Mouse (Mus musculus) layer of hippocampus, postnatal 14 days (tissue): ENCODE measurements around the gene Rbpj. TPM values are rescaled to one million over a fixed set of nuclear protein-coding genes. Genes with fewer than 3 reads are reported as not detected.
"Not testable (repeated sequence)": the region's sequence is repeated elsewhere in the genome, so short reads cannot be mapped to it uniquely, and the experiment has no call there.

Experiments used
- DNase-seq, 2 experiments: peaks; one replicate each; pipeline ENCODE4 v3.0.0; 2021 to 2022; ENCODE audit warnings: low spot score in 2 of 2, mixed read lengths in 1 of 2
- total RNA-seq, 2 experiments: library from RNA; stranded (reverse); gene quantifications; 2 replicates each; pipeline ENCODE4 v1.2.3; 2021

The Rbpj gene
- total RNA-seq, 2 experiments from 2014 or later = 26.9 to 29.3 TPM

DNA sequence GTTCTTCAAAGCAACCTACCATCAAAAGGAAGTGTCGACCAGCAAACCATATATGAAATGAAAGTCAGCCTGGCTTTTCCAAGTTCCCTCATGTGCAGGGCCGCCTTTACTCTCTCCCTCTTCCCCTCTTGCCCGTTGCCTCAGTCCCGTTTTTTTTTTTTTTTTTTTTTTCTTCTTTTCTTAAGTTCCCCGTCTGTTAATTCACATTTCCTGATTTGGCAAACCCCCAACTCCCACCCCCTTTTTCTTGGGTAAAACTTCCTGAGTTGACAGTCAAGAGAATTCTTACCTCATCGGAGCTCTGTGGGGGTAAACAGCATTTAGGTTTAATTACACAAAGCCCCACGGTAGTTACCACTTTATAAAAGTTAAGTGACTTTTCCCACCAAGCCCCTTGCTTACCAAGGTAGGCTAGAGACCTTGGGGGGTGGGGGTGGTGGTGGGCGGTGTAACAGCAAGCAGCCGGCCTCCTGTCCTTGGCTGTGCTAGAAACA lies 81.1 kb downstream of the Rbpj start:
- no peak for DNase-seq

DNA sequence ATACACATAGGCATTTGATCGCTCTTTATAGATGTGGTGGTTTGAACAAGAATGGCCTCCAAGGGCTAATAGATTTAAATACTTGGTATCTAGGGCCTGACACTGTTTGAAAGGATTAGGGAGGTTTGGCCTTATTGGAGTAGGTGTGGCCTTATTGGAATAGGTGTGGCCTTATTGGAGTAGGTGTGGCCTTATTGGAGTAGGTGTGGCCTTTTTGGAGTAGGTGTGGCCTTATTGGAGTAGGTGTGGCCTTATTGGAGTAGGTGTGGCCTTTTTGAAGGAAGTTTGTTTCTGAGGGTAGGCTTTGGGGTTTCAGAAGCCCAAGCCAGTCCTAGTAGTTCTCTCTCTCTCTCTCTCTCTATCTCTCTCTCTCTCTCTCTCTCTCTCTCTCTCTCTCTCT lies 84.4 kb downstream of the Rbpj start:
- DNase-seq = not testable (repeated sequence)

DNA sequence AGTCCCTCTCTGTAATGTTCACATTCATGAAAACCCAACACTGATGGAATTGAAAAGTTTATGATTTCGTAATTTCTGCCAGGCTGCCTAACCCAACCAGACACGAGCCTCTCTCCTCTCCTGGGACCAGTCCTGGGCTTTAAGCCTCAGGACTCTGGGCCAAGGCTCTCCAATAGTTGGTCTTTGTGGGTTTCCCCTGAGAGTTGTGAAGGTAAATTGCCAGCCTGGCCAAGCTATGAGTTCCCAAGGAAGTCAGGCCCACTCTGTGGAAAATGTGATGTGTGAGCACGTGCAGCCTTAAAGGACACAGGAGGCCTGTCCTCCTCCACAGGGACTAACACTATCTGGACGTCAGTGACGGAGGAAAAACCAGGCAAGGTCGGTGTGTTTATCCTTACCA lies 85.4 kb downstream of the Rbpj start:
- DNase-seq = no peak

DNA sequence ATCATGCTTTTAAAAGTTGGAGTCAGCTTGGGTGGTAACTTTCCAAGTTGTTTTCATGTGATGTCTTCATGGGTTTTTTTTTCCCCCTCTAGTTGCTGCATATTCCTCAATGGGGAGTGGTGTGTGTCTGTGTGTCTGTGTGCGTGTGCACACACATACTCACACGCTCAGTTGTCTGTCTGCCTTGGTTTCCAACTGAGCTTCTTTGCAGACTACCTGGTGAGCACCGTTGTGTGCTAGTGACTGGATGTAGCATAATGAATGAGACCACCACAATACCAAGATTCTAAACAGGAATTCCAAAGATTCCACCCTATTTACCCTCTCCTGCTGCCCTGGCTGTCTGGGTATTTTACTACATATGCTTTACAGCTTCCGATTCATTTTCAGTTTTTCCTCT lies 86.0 kb downstream of the Rbpj start:
- DNase-seq = no peak

DNA sequence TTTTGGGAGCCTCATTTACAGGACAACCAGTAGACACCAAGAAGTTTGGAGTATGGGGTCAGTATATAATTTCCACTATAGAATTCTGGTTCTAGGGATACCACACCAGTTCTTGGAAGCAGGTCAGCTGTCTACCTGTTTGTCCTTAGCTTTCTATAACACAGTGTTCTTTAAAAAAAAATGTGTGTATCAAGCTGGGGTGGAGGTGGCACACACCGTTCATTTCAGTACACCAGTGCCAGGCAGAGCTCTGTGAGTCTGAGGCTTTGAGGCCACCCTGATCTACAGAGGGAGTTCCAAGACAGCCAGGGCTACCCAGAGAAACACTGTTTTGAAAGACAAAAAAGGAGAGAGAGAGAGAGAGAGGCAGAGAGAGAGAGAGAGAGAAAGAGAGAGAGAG lies 87.3 kb downstream of the Rbpj start:
- no peak for DNase-seq

DNA sequence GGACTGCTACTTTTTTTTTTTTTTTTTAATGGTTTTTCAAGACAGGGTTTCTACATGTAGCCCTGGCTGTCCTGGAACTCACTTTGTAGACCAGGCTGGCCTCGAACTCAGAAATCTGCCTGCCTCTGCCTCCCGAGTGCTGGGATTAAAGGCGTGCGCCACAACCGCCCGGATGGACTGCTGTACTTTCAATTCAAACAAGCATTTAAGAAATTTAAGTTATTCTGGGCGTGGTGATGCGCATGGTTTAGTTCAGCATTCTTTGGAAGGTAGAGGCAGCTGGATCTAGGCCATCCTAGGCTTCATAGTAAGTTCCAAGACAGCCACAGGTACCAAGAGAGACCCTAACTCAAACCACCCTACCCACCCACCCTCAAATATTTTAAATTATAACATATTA lies 88.2 kb downstream of the Rbpj start:
- DNase-seq = no peak

DNA sequence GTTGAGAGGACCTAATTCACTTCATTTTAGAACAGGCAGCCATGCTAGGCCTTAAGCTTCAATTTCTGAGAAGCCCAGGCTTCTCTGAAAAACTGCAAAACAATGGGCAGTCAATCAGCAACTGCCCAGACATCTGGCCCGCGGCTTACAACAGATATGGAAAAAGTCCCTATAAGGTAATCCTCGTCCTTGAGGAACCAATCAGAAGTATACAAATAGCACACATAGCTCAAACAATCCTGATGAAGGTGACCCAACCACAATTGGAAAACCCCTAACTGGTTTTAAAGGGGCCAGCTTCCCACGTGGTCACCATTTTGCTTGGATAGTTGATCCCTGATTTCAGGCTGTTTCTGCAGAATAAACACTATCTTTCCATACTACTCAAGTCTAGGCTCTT lies 89.0 kb downstream of the Rbpj start:
- DNase-seq = no peak

DNA sequence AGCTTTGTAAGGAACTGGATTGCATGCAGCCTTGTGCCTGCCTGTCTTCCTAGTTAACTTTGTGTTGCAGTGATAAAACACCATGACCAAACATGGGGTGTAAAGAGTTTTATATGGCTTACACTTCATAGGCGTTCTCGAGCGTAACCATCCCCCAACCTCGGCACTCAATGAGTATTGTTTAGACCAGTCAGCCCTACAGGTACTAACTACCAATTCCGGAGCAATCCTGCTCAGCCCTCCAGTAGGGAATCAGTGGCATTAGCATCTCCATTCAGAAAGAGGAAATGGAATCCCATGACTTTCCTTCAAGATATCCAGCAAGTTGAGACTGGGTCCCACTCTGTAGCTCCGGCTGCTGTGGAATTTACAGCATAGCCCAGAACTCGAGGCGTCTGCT lies 89.5 kb downstream of the Rbpj start:
- DNase-seq = no peak

DNA sequence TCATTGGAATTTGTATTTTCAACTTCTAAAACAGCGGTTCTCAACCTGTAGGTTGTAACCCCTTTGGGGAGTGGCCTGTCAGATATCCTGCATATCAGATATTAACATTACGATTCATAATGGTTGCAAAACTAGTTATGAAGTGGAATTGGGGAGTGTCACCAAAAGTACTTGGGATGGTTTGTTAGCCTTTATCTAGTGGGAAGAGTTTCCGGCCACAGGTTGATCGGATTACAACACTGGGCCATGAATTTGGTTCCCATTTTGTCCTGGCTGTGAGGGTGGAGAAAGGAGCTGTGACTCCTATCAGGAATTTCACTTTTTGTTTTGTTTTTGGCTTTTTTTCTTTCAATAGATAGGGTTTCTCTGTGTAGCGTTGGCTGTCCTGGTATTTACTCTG lies 90.0 kb downstream of the Rbpj start:
- DNase-seq = no peak

DNA sequence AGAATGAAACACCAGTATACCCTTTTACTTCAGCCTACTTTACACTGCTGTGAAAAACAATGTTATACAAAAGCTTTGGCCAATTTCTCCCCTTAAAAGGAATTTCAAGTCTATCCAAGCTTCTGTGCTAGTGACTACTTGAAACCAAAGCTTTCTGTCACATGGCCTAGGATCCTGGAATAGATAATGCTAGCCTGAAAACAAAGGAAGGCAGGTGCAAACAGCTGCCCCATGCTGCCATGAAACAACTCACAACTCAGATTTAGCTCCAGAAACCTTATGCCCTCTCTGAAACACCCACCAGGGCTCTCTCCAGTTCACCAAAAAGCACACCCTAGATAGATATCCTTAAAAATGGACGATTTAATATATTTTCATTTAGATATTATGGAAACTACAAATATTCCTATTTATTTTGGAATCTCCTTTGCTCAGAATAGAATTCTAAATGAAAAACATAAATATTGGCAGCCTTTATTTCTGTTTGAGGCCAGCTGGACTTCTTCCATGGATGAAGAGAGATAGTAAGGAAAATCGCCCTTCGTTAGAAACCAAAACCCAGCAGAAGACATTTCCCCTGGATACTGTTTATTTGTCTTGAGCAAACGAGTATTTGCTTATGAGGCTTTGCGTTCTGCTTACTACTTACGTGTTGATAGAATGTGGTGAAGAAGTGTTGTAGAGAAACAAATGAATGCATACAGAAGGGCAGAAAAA lies 91.8 kb downstream of the Rbpj start:
- DNase-seq = no peak

DNA sequence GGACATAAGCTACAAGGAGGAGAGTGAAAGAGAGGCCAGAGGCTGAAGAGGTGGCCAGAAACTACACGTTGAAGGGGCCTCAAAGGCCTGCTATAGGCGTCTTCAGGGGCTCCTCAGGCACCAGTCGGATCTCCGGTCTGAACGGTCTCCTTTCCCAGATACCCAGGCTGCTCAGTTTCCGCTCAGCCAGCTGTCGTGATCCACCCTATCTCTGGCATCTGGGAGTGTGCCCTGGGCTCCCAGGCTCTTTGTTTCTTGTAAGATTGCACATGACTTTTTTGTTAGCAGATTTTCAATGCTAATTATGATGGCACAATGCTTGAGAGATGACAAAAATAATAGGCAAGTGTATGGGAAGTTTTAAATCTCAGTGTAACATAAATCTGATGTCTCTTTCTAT lies 95.2 kb downstream of the Rbpj start:
- DNase-seq = no peak

DNA sequence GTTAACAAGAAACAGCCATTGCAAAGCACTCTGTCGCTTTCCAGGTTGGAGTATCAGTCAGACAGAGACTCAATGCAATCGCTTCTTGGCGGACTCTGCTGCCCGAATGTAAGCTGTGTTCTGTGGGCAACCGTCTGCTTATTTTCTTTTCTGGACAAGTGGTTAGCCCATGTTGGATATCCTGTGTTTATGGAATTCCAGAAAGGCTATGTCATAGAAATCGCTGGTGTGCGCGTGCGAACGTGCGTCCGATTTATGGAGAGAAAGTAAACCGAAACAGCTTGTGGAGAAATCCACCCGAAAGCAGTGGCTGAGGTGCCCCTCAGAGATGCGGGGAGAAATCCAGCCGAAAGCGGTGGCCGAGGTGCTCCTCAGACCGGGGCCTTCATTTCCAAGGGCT lies 98.4 kb downstream of the Rbpj start:
- DNase-seq = no peak

DNA sequence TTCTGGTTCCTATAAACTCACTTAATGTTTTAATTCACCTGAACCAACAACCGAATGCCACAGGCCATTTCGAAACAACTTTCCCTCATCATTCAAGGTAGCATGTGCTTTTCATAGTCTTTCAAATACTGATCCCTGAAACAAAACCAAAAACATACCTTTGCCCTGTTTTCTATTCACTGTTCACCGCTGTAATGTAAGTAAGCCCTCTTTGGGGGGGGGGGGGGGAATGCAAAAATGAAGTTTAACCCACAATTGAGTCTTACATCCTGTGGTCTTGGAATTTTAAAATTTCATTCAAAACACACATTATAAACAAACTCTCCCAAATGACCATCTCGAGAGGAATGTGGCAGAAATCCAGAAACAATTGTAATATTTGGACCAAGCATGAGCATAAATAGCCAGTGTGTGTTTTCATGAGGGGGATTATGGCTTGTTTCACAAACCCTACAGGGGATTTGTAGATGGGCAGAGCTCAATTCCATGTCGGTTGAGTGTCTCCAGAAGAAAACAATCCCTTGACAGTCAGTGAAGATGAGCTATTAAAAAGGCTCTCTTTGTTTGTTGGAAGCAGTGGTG lies 99.4 kb downstream of the Rbpj start:
- DNase-seq = no peak

DNA sequence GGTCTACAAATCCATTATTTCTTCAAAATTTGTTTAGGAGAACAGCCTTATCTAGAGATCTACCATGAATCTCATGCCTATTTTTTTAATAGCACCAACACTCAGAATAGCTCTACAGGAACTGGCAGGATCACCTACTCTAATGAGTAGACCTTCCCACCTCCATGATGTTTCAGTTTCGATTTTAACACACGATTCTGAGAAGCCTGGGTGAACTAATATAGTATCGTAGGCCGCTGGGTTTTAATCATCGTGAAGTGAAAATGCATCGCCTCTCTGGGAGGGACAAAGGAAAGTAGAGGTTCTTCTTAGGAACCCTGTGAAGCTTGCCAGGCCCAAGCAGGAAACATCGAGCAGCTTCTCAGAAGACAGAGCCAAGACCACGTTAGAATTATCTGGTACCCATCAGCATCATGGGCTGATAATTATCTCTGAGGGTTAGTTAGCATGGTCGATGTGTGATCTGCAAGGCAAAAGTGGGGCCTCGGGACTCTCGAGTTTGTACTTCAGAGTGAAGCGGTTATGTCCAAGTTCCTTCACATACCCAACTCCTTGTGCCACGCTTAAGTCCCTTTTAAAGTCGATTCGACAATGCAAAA lies 100.6 kb downstream of the Rbpj start:
- no peak for DNase-seq

DNA sequence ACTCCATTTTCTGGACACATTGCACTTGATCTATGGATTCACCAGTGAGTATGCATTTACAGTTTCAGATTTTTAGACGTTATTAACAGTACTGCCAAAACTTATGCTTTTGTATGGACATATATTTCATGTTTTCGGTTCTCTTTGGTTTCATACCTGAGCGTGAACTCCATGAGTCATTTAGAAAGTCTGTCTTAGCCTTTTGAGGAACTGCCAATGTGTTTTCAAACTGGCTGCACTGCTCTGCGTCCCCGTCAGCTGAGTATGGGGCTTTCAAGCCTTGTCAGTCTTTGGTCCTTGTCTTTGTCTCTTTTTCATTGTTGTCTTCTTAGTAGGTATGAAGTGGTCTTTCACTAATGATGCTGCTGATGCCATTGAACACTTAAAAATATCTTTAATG lies 106.5 kb downstream of the Rbpj start:
- no peak for DNase-seq

DNA sequence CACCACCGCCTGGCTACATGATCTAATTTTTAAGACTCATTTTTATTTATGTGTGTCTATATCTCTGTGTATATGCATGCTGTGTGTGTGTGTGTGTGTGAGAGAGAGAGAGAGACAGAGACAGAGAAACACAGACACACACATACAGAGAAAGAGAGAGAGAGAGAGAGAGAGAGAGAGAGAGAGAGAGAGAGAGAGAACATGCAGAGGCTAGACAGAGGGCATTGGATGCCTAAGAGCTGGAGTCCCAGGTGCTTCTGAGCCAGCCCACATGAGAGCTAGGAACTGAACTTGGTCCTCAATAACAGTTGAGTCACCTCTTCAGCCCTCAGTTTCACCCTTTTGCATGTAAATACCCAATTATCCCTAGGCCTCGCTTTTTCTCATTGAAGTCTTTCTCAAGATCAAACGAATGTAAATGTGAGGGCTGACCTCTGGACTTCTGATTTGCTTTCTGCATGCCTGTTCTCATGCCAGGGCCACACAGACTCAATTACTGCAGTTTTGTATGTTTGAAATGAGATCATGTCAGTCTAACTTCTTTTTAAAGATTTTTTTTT lies 109.0 kb downstream of the Rbpj start:
- no peak for DNase-seq

DNA sequence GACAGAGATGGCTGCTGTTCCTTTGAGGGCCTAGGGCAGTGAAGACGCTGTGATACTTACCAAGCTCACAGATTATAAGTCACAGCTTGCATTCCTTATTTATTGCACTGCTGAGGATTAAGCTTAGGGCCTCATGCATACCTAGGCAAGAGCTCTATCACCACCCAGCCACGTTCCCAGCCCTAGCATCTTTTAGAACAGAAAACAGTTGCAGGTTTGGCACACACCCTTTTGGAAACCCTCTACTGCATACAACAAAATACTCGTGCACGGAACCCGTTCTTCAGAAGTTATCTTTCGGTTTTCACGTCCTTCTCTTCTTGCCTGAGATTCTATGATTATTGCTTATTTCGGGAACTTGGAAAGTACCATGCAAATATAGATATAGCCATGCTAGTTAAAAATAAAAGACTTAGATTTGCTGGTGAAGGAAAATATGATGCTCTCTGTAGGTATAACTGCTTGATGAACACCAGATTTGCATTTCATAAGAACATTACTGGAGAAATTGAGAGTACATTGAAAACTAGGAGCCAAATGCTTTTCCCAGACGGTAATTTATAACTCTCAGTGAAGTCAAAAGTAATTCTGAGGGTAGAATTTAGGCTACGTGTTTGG lies 111.4 kb downstream of the Rbpj start:
- DNase-seq = no peak

DNA sequence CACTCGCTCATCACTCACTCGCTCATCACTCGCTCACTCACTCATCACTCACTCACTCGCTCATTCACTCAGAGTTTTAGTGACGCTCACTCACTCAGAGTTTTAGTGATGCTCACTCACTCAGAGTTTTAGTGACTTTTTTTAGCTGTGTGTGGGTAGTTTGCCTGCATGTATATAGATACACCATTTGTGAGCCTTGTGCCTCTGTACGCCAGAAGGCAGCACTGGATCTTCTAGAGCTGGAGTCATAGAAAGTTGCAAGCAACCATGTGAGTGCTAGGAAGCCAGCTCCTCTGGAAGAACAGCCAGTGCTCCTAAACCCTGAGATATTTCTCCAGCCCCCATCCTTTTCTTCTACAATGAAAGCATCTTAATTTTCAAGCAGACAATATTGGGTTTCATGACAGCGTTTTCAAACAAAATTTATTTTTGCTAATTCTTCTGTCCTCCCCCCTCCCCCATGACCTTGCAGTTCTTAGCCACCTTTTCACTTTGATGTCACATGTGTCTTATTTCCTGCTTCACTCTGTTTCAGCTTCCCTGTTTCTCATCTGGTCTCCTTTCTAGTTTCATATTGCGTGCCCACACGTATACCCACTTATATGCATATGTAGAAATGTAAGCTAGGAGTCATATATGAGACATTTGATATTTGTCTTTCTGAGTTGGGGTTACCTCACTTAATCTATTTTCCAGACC lies 118.3 kb downstream of the Rbpj start:
- no peak for DNase-seq

DNA sequence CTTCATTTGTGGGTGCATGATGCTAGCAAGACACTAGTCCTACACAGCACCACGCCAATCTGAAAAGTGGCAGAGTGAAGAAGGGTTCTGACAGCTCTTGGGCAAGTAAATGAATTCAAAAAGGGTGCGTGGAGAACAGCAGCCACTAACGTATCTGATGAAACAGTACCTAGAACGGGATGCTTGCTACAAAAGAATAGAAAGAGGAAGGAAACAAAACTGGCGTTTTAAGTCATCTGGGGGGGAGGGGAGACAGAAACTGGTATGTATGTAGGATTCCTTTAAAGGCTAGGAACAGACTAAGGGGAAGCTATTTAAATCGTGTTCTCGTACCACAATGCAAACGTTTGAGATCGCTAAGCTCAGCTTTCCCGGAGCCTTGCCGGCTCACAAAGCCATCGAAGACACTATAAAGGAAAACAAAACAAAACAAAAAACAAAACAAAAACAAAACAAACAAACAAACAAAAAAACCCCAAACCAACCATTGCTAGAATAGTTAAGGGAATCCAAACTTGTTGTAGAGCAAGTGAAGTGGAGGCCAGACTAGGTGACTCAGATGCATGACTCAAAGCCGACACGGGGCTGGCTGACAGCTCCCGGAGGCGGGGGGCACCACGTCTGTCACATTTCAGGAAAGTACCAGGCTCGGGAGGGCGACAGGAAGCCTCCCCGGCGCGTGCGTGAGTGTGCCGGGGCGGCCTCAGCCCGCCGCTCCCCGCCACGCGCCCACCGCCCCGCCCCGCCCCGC lies 122.6 kb downstream of the Rbpj start:
- DNase-seq = no peak

DNA sequence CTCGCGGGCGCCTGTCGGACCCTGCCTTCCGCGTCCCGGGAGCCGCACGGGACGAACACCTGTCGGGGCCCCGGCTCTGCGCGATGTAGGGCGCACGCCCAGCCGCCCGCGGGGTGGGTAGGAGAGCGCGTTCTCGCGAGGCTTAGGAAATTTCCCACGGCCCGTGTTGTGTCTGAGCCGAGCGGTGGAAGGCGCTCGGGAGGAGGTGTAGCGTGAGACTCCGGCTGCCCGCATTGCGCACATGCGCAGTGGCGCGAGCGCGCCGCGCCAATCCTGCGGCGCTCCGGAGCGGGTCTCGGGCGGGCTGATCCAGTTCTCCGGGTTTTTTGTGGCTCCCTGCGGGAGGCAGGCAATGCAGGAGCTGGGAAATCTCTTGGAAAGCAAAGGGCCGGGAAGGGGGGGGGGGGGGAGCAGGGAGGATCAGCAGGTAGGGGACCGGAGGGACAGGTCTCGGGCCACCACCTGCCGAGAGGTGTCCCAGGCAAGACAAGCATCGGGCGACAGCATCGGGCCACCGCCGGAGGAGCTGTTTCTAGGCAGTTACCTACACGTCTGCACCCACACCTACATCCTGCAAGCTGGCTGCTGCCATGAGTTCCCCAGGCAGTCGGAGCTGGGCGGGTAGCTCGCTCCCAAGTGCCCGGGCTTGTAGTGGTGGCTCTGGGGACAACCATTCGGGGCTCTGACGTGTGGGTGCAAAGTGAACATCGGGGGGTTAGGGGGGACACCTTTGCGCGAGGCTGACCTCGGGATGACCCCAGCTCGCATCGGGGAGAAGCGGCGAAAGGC lies 123.4 kb downstream of the Rbpj start:
- DNase-seq = peak; percentile 97 to 98
